Mouse (Mus musculus) MEL (cell line): ENCODE measurements around the gene Kif3b. TPM values are rescaled to one million over a fixed set of nuclear protein-coding genes. Genes with fewer than 3 reads are reported as not detected.

Experiments
- DNase-seq: peaks from one replicate; pipeline ENCODE4 v3.0.0; 2011; ENCODE audit warnings: low read depth, low spot score
- H3K27ac ChIP-seq: 2 replicates; pipeline ENCODE4 v1.5.1; 2012; ENCODE audit warnings: low read depth, mild to moderate bottlenecking, control low read depth, low read length, moderate library complexity; ENCODE audit not compliant: control insufficient read depth
- H3K27me3 ChIP-seq, 2 experiments: fragments of 150-350 bp in 1 of 2; sonication (generic) in 1 of 2; 2 replicates each; pipeline ENCODE4 v1.6.1; 2012; ENCODE audit warnings: low read length in 2 of 2, mild to moderate bottlenecking in 2 of 2, improper control_type of control experiment in 1 of 2, moderate library complexity in 1 of 2; ENCODE audit not compliant: insufficient read depth in 2 of 2, control insufficient read depth in 1 of 2
- H3K36me3 ChIP-seq, 2 experiments: 2 replicates each; pipeline ENCODE4 v1.6.1; 2012 to 2014; ENCODE audit warnings: low read length in 2 of 2, improper control_type of control experiment in 1 of 2, inconsistent platforms in 1 of 2, mild to moderate bottlenecking in 1 of 2; ENCODE audit not compliant: insufficient read depth in 2 of 2, control insufficient read depth in 1 of 2
- H3K4me1 ChIP-seq, 2 experiments: fragments of 150-350 bp in 1 of 2; sonication (generic) in 1 of 2; 2 replicates each; pipeline ENCODE4 v1.6.1; 2012; ENCODE audit warnings: low read length in 2 of 2, improper control_type of control experiment in 1 of 2, mild to moderate bottlenecking in 1 of 2; ENCODE audit not compliant: insufficient read depth in 2 of 2, control insufficient read depth in 1 of 2
- H3K4me3 ChIP-seq, 2 experiments: fragments of 150-350 bp in 1 of 2; sonication (generic) in 1 of 2; 2 replicates each; pipeline ENCODE4 v1.5.1; 2012; ENCODE audit warnings: low read depth in 2 of 2, low read length in 2 of 2, mild to moderate bottlenecking in 2 of 2, moderate library complexity in 2 of 2, control low read depth in 1 of 2, improper control_type of control experiment in 1 of 2; ENCODE audit not compliant: control insufficient read depth in 1 of 2, insufficient read depth in 1 of 2
- H3K79me2 ChIP-seq: 2 replicates; pipeline ENCODE4 v1.6.1; 2012; ENCODE audit warnings: mild to moderate bottlenecking, low read length, moderate library complexity; ENCODE audit not compliant: control insufficient read depth, poor library complexity, insufficient read depth
- H3K9ac ChIP-seq: 2 replicates; pipeline ENCODE4 v1.6.1; 2012; ENCODE audit warnings: low read depth, mild to moderate bottlenecking, control low read depth, low read length, moderate library complexity; ENCODE audit not compliant: control insufficient read depth, poor library complexity, severe bottlenecking
- H3K9me3 ChIP-seq: fragments of 150-350 bp; sonication (generic); replicated peaks from 2 replicates; pipeline ENCODE4 v1.6.1; 2012; ENCODE audit warnings: mild to moderate bottlenecking, low read length, improper control_type of control experiment, moderate library complexity; ENCODE audit not compliant: insufficient read depth
- BHLHE40 ChIP-seq: IDR thresholded peaks from 2 replicates; pipeline ENCODE4 v1.6.1; 2012; ENCODE audit warnings: low read depth, mild to moderate bottlenecking, inconsistent platforms, low read length, improper control_type of control experiment, borderline replicate concordance
- CHD2 ChIP-seq: IDR thresholded peaks from 2 replicates; pipeline ENCODE4 v1.6.1; 2011; ENCODE audit warnings: low read length, improper control_type of control experiment
- CTCF ChIP-seq, 3 experiments: IDR thresholded peaks in 2 of 3; conservative IDR thresholded peaks in 1 of 3; 2 replicates each; pipeline ENCODE4 v1.5.1; 2011 to 2012; ENCODE audit warnings: low read length in 3 of 3, low read depth in 2 of 3, mild to moderate bottlenecking in 2 of 3, improper control_type of control experiment in 1 of 3, inconsistent platforms in 1 of 3, mixed read lengths in 1 of 3, moderate library complexity in 1 of 3; ENCODE audit not compliant: control insufficient read depth in 1 of 3, insufficient read depth in 1 of 3, poor library complexity in 1 of 3, severe bottlenecking in 1 of 3
- ELF1 ChIP-seq: IDR thresholded peaks from 2 replicates; pipeline ENCODE4 v1.6.1; 2014; ENCODE audit warnings: low read depth, mild to moderate bottlenecking, inconsistent platforms, low read length, improper control_type of control experiment, moderate library complexity
- EP300 ChIP-seq, 2 experiments: IDR thresholded peaks; 2 replicates each; pipeline ENCODE4 v1.6.1; 2011; ENCODE audit warnings: improper control_type of control experiment in 2 of 2, low read length in 2 of 2, low read depth in 1 of 2, mild to moderate bottlenecking in 1 of 2
- GATA1 ChIP-seq: IDR thresholded peaks from 2 replicates; pipeline ENCODE4 v1.6.1; 2011; ENCODE audit warnings: low read depth, low read length, improper control_type of control experiment
- KAT2A ChIP-seq: conservative IDR thresholded peaks from 2 replicates; pipeline ENCODE4 v1.6.1; 2012; ENCODE audit warnings: low read depth, low read length, improper control_type of control experiment, inconsistent platforms
- MAFK ChIP-seq: IDR thresholded peaks from 2 replicates; pipeline ENCODE4 v1.6.1; 2011; ENCODE audit warnings: low read depth, mild to moderate bottlenecking, low read length, improper control_type of control experiment, borderline replicate concordance
- MAX ChIP-seq: IDR thresholded peaks from 2 replicates; pipeline ENCODE4 v1.6.1; 2011; ENCODE audit warnings: low read length, improper control_type of control experiment
- MEF2A ChIP-seq: IDR thresholded peaks from 2 replicates; pipeline ENCODE4 v1.6.1; 2014; ENCODE audit warnings: low read depth, mild to moderate bottlenecking, inconsistent platforms, low read length, improper control_type of control experiment; ENCODE audit not compliant: poor library complexity, insufficient replicate concordance, severe bottlenecking; ENCODE audit errors: extremely low read depth
- NELFE ChIP-seq: IDR thresholded peaks from 2 replicates; pipeline ENCODE4 v1.6.1; 2011; ENCODE audit warnings: low read depth, low read length, improper control_type of control experiment
- NRF1 ChIP-seq: IDR thresholded peaks from 2 replicates; pipeline ENCODE4 v1.6.1; 2014; ENCODE audit warnings: low read depth, mild to moderate bottlenecking, inconsistent platforms, low read length, improper control_type of control experiment, moderate library complexity; ENCODE audit not compliant: poor library complexity, insufficient read depth, severe bottlenecking
- POLR2AphosphoS5 ChIP-seq: IDR thresholded peaks from 2 replicates; pipeline ENCODE4 v1.6.1; 2012; ENCODE audit warnings: low read depth, borderline replicate concordance, mild to moderate bottlenecking, inconsistent platforms, low read length, moderate library complexity, mixed read lengths
- RAD21 ChIP-seq: IDR thresholded peaks from 2 replicates; pipeline ENCODE4 v1.6.1; 2011; ENCODE audit warnings: mild to moderate bottlenecking, low read depth, low read length, improper control_type of control experiment
- SIN3A ChIP-seq: IDR thresholded peaks from 2 replicates; pipeline ENCODE4 v1.6.1; 2012; ENCODE audit warnings: low read length, improper control_type of control experiment, inconsistent platforms
- TAL1 ChIP-seq: IDR thresholded peaks from 2 replicates; pipeline ENCODE4 v1.6.1; 2012; ENCODE audit warnings: mild to moderate bottlenecking, inconsistent platforms, low read length, moderate library complexity, mixed read lengths
- TCF12 ChIP-seq: IDR thresholded peaks from 2 replicates; pipeline ENCODE4 v1.6.1; 2014; ENCODE audit warnings: low read depth, mild to moderate bottlenecking, inconsistent platforms, low read length, improper control_type of control experiment, moderate library complexity
- UBTF ChIP-seq: IDR thresholded peaks from 2 replicates; pipeline ENCODE4 v1.6.1; 2012; ENCODE audit warnings: low read depth, mild to moderate bottlenecking, inconsistent platforms, low read length, improper control_type of control experiment, moderate library complexity, borderline replicate concordance; ENCODE audit not compliant: insufficient read depth
- USF1 ChIP-seq: IDR thresholded peaks from 2 replicates; pipeline ENCODE4 v1.6.1; 2014; ENCODE audit warnings: low read depth, mild to moderate bottlenecking, inconsistent platforms, low read length, improper control_type of control experiment, moderate library complexity
- ZC3H11A ChIP-seq: IDR thresholded peaks from 2 replicates; pipeline ENCODE4 v1.6.1; 2012; ENCODE audit warnings: low read depth, mild to moderate bottlenecking, inconsistent platforms, low read length, improper control_type of control experiment
- ZKSCAN1 ChIP-seq: IDR thresholded peaks from 2 replicates; pipeline ENCODE4 v1.6.1; 2012; ENCODE audit warnings: low read depth, mild to moderate bottlenecking, inconsistent platforms, low read length, improper control_type of control experiment, moderate library complexity
- ZMIZ1 ChIP-seq: IDR thresholded peaks from 2 replicates; pipeline ENCODE4 v1.6.1; 2012; ENCODE audit warnings: low read depth, mild to moderate bottlenecking, inconsistent platforms, low read length, improper control_type of control experiment, moderate library complexity
- ZNF384 ChIP-seq: IDR thresholded peaks from 2 replicates; pipeline ENCODE4 v1.6.1; 2012; ENCODE audit warnings: low read depth, mild to moderate bottlenecking, inconsistent platforms, low read length, improper control_type of control experiment
- polyA plus RNA-seq, 2 experiments: library from polyadenylated mRNA; stranded (reverse) in 1 of 2; unstranded in 1 of 2; fragments of >175 nt in 1 of 2; fragments of >200 nt in 1 of 2; gene quantifications; 2 replicates each; pipeline versions ENCODE4 v1.2.1 to v1.2.4; 2012; ENCODE audit warnings: low replicate concordance in 2 of 2, low read depth in 1 of 2; ENCODE audit not compliant: insufficient read length in 2 of 2, insufficient read depth in 1 of 2, missing spikeins in 1 of 2
- total RNA-seq: library from RNA; depleted of rRNA; stranded (reverse); fragments of 300-350 nt; gene quantifications from 2 replicates; pipeline ENCODE4 v1.2.3, GENCODE M21; 2012

Gene Kif3b
- total and polyA plus RNA-seq, 3 experiments: 11.0 to 34.2 (median 17.9) TPM

- Histone ChIP-seq H3K79me2 (no peaks in the 10 kb centered on the region), H3K36me3 (no peaks in the 10 kb centered on the region; a peak in 1 of 4 replicates)
- no peak for TF ChIP-seq CHD2
- no peak for TF ChIP-seq NRF1
- no peak for TF ChIP-seq USF1
- no peak for TF ChIP-seq POLR2AphosphoS5
- no peak for TF ChIP-seq TAL1
- TF ChIP-seq MAX: no peak
- TF ChIP-seq BHLHE40: no peak
- no peak for TF ChIP-seq TCF12
- no peak for TF ChIP-seq GATA1
- TF ChIP-seq KAT2A: no peak
- no peak for TF ChIP-seq MEF2A
- TF ChIP-seq, all 39 proteins: peak for 0
- no peaks in the 10 kb centered on the region for H3K27me3 ChIP-seq
- no peak for DNase-seq
- no peaks in the 10 kb centered on the region for H3K4me1 ChIP-seq
- H3K27ac ChIP-seq: no peak overlapping the region
- H3K9me3 ChIP-seq: no peaks in the 10 kb centered on the region
- H3K9ac ChIP-seq: no peak overlapping the region
- H3K4me3 ChIP-seq: no peak overlapping the region
Observed at GRCm38 (mm10) chr2:153318408-153318807, 27.2 kb downstream of the Kif3b start.

- H3K9ac ChIP-seq: no peak overlapping the region
- H3K27ac ChIP-seq: no peak overlapping the region
- DNase-seq: no peak
- no peaks in the 10 kb centered on the region for H3K27me3 ChIP-seq
- TF ChIP-seq NRF1 (no peak), ZC3H11A (no peak)
- peaks cover 0 to 2% of the 10 kb centered on the region in 2 experiments; a peak in 2 of 4 replicates for H3K36me3 ChIP-seq
- no peak overlapping the region for H3K4me3 ChIP-seq
- H3K4me1 ChIP-seq: no peaks in the 10 kb centered on the region
- no peaks in the 10 kb centered on the region for H3K79me2 ChIP-seq
- no peaks in the 10 kb centered on the region for H3K9me3 ChIP-seq
Observed at GRCm38 (mm10) chr2:153319036-153319643, 27.9 kb downstream of the Kif3b start.

GRCm38 (mm10) chr2:153325706-153326376 is 34.6 kb downstream of the Kif3b start:
- no peak overlapping the region for H3K4me3 ChIP-seq
- DNase-seq: no peak
- no peak overlapping the region for H3K27ac ChIP-seq
- H3K79me2 ChIP-seq: no peaks in the 10 kb centered on the region
- H3K27me3 ChIP-seq: no peaks in the 10 kb centered on the region
- peaks cover 0 to 4% of the 10 kb centered on the region in 2 experiments; a peak in 2 of 4 replicates for H3K36me3 ChIP-seq
- no peaks in the 10 kb centered on the region for H3K9me3 ChIP-seq
- H3K9ac ChIP-seq: no peak overlapping the region
- no peaks in the 10 kb centered on the region for H3K4me1 ChIP-seq
- TF ChIP-seq BHLHE40 (no peak), SIN3A (no peak), CTCF (IDR thresholded peaks at IDR 0.05 in 2 of 3, conservative IDR thresholded peaks at IDR 0.05 in 1 of 3; ENCODE audit: control insufficient read depth in 1 of 3, insufficient read depth in 1 of 3, low read depth in 2 of 3, low read length in 3 of 3, poor library complexity in 1 of 3, severe bottlenecking in 1 of 3) (no peak), NRF1 (no peak), RAD21 (no peak), ZKSCAN1 (no peak), CHD2 (no peak), ZMIZ1 (no peak), MAFK (no peak), ZC3H11A (no peak), ELF1 (no peak), EP300 (IDR thresholded peaks at IDR 0.05; ENCODE audit: low read depth in 1 of 2, low read length in 2 of 2) (no peak), UBTF (no peak), NELFE (no peak), ZNF384 (no peak), POLR2AphosphoS5 (no peak)
